Mouse (Mus musculus) right cerebral cortex, postnatal 25 days (tissue): ENCODE measurements around the gene Bscl2.

Experiments
- DNase-seq: peaks from one replicate; pipeline ENCODE4 v3.0.0; 2022

Bscl2 gene

GRCm38 (mm10) chr19:8837251-8837791 is at the start of gene Bscl2:
Bscl2 (plus strand) TSS chr19:8837467.
- peak; percentile 84 for DNase-seq

DNA sequence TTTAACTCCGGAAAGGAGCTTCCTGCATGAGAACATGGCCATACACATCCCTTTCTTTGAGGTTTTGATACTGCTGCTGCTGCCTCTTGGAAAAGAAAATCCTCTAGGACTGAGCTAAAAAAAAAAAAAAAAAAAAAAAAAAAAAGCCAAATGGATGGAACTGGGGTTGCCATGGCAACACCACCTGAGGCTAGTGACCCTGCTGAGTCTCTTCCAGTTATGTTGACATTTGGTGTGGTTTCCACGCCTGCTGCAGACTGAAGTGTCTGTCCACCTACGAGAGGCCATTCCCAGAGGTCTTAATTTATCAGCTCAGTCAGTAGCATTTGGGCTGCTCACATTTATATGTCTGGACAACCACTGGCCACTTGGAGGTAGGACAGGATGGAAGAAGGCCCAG is 48.7 kb upstream of the Bscl2 start:
- no peak for DNase-seq

DNA sequence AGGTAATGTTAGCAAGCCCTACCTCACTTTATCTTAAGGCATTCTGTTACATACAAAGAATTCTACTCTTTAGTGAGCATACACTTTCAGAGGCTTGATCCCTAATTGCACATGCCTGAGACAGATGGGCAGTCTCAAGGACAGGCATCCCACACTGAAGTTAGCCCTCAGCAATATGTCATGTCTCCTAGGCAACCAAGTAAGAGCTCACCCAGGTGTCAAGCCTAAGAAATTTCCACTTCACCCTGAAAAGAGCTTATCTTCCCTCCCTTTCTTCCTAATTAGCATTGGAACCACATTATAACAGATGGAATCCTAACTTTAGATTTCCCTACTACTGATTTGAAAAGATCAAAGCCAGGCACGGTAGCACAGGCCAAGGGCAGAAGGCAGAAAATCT is 48.1 kb upstream of the Bscl2 start:
- DNase-seq: no peak

GRCm38 (mm10) chr19:8790171-8790570 is 47.1 kb upstream of the Bscl2 start:
- DNase-seq: no peak

- DNase-seq: peak; percentile 86
Measured at GRCm38 (mm10) chr19:8798264-8798946, 38.9 kb upstream of the Bscl2 start, which contains the start of gene Polr2g. Polr2g (minus strand) TSS chr19:8798577.

GRCm38 (mm10) chr19:8798947-8799315 is 38.3 kb upstream of the Bscl2 start:
- no peak for DNase-seq

DNA sequence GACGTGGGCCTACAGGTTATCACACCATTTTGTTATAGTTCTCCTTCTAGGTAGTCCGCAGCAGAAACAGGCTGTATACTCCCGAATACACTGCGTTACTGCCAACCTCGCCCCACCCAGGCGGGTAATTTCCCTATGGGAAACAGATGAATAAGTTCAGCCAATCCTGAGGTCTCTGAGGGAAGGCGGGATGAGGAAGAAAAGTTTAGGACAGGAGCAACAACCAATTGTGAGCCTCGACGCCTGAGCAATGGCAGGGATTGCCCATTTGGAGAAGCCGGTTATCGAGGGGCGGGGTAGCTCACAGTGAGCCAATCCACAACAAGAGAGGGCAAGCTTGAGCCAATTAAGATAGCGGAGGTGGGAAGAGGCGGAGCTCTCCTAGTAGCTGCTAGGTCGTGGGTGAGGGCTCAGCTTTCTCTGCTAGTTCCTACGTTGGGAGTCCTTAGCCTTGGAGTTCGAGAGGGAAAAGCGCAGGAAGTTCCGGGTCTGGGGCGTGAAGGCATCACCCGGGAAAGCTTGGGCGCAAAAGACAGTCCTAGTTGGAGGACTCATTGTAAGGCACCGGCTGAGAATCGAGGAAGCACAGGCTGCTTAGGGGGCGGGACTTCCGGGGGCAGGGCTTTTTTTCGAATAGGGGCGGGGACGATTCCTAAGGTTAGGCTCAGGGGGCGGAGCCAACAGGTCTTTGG is 35.0 kb upstream of the Bscl2 start, which contains the start of gene Zbtb3:
TSS of gene Zbtb3 (plus strand) at position 426 of the 692 bp plus-strand sequence.
- peak; percentile 95 for DNase-seq

- no peak for DNase-seq
Measured at GRCm38 (mm10) chr19:8803204-8803780, 34.0 kb upstream of the Bscl2 start.

DNA sequence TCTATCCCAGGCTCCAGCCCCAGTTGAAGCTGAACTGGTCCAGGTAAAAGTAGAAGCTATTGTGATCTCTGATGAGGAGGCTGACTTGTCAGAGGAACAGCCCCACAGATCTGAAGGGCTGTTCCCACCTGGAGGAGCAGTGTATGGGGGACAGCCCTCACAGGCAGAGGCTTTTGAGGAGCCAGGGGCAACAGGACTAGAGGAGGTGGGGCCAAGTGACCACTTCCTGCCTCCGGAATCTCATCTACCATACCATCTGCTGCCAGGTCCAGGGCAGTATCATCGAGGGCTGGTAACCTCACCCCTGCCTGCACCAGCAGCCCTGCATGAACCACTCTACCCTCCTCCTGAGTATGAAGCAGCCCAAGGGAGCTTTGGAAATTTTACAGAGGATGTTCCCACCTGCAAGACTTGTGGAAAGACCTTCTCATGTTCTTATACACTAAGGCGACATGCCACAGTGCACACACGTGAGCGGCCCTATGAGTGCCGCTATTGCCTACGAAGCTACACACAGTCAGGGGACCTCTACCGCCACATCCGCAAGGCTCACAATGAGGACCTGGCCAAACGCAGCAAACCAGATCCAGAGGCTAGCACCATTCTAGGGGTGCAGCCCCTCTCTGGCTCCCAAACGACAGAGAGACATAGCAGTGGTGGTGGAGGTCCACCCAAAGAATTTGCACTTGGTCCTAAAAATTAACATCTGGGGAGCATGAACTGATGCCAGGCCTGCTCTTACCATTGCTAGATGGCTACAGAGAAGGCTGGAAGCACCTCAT is 33.2 kb upstream of the Bscl2 start:
- DNase-seq: no peak

- DNase-seq: no peak
Measured at GRCm38 (mm10) chr19:8806810-8807209, 30.5 kb upstream of the Bscl2 start.

DNA sequence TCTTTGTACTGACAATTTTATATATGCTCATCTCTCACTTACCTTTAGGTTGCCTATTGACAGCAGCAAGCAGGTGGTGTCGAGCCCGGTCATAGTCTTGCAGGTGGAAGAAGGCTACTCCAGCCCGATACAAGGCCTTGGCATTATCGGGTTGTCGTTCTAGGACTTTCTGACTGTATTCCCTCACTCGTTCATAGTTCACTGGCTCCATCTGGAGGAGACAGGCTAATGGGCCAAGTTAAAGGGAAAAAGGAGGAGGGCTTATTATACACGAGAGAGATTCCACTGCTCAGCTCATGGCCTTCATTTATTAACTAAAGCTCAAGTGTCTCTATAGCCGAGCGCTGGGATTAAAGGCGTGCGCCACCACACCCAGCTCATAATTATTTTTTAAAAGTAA is 21.5 kb upstream of the Bscl2 start:
- no peak for DNase-seq

GRCm38 (mm10) chr19:8817001-8817400 is 20.3 kb upstream of the Bscl2 start:
- no peak for DNase-seq

DNA sequence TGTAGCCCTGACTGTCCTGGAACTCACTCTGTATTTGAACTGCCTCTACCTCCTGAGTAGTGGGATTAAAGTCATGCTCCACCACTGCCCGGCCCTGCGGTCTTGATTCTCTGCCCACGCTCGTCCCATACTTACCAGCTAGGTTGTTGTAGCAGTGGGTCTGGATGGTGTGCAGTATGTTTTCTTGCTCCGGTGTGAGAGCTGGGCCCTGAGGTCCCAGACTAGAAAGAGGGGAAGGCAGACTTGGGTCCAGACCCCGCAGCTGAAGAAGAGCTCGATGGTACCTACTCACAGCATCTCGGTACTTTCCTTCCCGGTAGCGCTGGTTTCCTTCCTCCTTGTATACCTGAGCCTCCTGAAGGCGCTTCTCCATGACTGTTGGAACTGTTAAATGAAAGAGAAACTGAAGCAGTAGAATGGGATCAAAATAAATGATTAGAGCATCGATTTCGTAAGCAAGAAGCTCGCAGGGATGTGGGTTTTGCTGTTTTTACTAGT is 18.9 kb upstream of the Bscl2 start:
- DNase-seq: no peak

DNA sequence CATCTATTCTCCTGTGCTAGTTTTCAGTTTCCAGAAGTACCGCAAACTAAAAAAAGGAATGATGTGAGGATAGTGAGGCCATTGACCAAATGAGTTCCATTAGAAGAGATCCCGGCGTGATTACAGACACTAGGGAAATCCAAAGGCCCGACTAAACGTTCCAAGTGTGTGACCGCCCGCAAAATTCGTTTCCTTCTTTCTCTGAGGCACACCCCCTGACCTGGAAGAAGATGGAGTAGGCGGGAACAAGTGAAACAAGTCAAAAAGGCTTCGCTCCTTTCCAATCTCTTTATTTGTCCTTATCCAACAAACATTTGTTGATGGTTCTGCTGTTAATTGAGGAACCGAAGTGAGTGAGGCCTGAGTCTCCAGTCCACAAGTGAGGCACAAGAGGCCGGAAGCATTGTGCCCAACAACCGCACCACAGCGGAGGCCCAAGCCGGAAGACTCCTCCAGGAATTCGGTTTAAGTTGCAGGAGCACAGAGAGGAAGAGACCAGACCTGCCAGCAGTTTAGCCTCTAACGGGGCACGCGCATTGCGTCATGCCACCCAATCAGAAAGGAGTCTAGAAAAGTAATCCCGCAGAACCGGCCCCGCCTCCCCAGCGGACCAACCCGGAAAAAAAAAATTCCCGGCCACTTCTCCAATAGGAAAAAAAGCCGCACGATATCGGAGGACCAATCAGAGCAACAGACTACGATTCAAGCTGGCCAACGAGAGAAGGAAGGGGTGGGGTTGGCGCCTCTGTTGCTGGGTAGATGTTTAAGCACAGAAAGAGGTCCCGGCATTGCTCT is 18.3 kb upstream of the Bscl2 start, which contains the start of gene Ttc9c:
TSS of gene Ttc9c (minus strand) at position 533 of the 795 bp plus-strand sequence.
- peak; percentile 95 for DNase-seq

DNA sequence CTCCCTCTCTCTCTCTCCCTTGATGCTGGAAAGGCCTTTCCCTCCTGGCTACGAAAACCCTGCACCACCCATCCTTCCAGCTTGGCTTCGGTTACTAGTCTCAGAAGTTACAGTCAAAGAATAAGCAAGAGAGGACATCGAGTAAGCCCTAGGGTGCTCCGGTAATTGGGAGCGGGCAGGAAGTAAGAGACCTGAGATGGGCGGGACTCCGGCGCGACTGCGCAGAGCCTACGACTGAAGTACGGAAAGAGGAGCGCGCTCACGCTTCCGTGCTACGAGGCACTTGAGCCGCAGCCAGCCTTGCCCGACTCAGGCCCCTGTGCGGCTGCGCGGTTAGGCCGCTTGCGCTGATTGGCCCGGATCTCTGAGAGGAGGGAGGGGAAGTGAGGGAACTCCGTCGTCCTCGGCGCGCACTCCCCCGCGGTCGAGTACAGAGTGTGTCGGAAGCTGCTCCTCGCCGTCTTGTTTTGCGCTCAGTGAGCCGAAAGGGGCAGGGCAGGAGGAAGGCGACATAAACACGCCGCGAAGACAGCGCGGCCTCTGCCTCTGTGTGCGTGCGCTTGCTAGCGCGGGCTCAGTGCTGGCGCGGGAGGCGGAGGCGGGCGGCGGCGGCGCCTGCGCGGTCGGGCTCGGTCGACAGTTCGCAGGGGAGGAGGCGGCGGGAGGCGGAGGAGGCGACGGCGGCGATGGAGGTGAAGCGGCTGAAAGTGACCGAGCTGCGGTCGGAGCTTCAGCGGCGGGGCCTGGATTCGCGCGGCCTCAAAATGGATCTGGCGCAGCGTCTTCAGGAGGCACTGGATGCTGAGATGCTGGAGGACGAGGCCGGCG is 17.5 kb upstream of the Bscl2 start, which contains the start of gene Hnrnpul2:
TSS of gene Hnrnpul2 (plus strand) at position 415 of the 828 bp plus-strand sequence.
- DNase-seq: peak; percentile 99

DNA sequence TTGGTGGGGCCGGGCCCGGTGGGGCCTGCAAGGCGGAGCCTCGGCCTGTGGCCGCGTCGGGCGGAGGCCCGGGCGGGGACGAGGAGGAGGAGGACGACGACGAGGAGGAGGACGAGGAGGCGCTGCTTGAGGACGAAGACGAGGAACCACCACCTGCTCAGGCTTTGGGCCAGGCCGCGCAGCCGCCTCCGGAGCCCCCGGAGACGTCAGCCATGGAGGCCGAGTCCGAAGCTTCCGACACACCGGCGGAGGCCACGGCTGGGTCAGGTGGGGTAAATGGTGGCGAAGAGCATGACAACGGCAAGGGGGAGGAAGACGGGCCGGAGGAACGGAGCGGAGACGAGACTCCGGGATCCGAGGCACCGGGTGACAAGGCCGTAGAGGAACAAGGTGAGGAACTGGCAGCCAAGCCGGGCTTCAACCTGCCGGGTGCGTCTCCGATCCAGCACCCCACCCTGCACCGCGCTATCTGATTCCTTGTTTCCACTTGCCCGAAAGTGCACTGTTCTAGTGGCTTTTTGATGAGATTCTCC is 16.8 kb upstream of the Bscl2 start:
- no peak for DNase-seq

DNA sequence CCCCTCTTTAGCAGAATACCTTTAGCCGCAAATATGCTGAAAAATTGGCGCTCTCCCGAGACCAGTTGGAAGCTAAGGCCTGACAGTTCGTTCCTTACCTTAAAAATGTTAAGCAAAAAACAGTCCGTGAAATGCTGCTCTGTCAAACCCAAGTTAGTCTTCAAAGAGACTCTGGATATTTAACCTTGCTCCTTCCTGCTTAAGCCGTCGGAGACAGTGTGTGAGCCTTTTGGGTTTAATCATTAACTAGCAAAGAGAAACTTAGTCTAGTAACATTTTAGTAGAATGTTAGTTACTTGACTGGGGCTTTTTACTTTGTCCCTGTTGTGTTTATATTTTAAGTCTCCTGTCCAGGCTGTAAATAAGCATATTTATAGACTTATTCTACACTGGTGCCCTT is 16.1 kb upstream of the Bscl2 start:
- DNase-seq: no peak

DNA sequence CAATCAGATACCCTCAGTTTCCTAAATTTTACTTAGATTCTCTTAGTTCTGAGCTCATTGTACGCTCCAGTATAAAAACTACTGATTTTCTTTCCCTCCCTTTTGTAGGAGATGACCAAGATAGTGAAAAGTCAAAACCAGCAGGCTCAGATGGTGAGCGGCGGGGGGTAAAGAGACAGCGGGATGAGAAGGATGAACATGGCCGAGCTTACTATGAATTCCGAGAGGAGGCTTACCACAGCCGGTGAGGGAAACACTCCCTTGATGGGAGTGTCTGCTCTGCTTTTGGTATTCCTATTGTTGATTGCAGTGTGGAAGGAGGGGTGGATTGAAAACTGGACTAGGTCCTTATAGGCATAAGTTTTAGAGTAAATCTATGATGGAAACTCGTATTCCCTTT is 14.6 kb upstream of the Bscl2 start:
- no peak for DNase-seq

DNA sequence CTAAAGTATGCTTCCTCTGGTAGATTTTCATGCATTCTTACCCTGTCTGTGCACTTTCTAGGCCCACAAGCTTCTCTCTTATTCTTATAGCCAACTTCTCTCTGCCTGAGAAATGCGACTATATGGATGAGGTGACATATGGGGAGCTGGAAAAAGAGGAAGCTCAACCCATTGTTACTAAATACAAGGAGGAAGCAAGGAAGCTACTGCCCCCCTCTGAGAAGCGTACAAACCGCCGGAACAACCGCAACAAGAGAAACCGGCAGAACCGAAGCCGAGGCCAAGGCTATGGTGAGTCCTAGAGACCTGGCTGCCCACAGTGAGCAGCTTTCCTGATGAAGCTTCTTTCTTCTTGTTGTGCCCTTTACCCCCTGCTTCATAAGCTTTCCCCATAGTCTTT is 7.6 kb upstream of the Bscl2 start, which contains the start of gene AC129217.1:
TSS of gene AC129217.1 (plus strand) at position 114 of the 400 bp plus-strand sequence.
- DNase-seq: no peak

DNA sequence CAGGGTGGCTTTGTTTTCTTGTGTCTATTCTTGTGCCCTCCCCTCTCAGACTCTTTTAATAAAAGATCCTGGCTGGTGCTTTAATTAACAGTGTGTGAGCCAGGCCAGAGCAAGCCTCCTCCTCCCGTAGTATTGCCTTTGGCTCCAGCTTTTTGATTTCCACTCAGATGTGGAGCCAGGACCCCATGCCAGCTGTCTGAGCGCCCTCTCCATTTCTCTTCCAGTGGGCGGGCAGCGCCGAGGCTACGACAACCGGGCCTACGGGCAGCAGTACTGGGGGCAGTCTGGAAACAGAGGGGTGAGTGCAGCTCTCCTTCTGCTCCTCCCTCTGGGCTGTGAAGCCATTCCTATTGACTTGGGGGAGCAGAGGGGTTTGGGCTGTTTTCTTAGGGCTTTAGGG is 6.6 kb upstream of the Bscl2 start:
- no peak for DNase-seq
